Mouse (Mus musculus) thymus, adult 2 months (tissue): ENCODE data around the gene Rap1gap2. TPM values are rescaled to one million over a fixed set of nuclear protein-coding genes. Genes with fewer than 3 reads are reported as not detected.

Experiments used
- DNase-seq: peaks from one replicate; pipeline ENCODE4 v3.0.0; 2021
- H3K27ac ChIP-seq: fragments of 200-500 bp; 2 replicates; pipeline ENCODE4 v1.5.1; 2012; ENCODE audit warnings: low read length, control low read depth; ENCODE audit not compliant: control insufficient read depth, insufficient read depth
- H3K27me3 ChIP-seq: fragments of 200-500 bp; 2 replicates; pipeline ENCODE4 v1.6.1; 2012; ENCODE audit warnings: mild to moderate bottlenecking, low read length, moderate library complexity, mixed read lengths; ENCODE audit not compliant: control insufficient read depth, insufficient read depth
- H3K36me3 ChIP-seq: fragments of 200-500 bp; 2 replicates; pipeline ENCODE4 v1.6.1; 2012; ENCODE audit warnings: mild to moderate bottlenecking, low read length, moderate library complexity; ENCODE audit not compliant: control insufficient read depth, insufficient read depth
- H3K4me1 ChIP-seq: fragments of 200-500 bp; replicated peaks from 2 replicates; pipeline ENCODE4 v1.6.1; 2012; ENCODE audit warnings: low read length; ENCODE audit not compliant: control insufficient read depth, insufficient read depth
- H3K4me3 ChIP-seq: fragments of 200-500 bp; 2 replicates; pipeline ENCODE4 v1.5.1; 2012; ENCODE audit warnings: mild to moderate bottlenecking, low read length, control low read depth, moderate library complexity; ENCODE audit not compliant: control insufficient read depth, insufficient read depth
- CTCF ChIP-seq: fragments of 200-500 bp; IDR thresholded peaks from 2 replicates; pipeline ENCODE4 v1.5.1; 2012; ENCODE audit warnings: mild to moderate bottlenecking, control low read depth, low read length, moderate library complexity, borderline replicate concordance; ENCODE audit not compliant: control insufficient read depth, poor library complexity, insufficient read depth; ENCODE audit errors: extremely low read depth
- POLR2A ChIP-seq: fragments of 200-500 bp; IDR thresholded peaks from 2 replicates; pipeline ENCODE4 v1.6.1; 2012; ENCODE audit warnings: mild to moderate bottlenecking, low read length, control low read depth, moderate library complexity; ENCODE audit not compliant: control insufficient read depth, poor library complexity, insufficient read depth; ENCODE audit errors: extremely low read depth
- WGBS: fragments of 180-500 bp; shearing (Covaris S2); methylation state at CpG from one replicate; pipeline ENCODE4 v1.1.7; 2018; 5-methylcytosine and 5-hydroxymethylcytosine counted together
- polyA plus RNA-seq: library from polyadenylated mRNA; depleted of rRNA; stranded (reverse); fragments of >200 nt; gene quantifications from 2 replicates; pipeline ENCODE4 v1.2.3, GENCODE M21; 2012

Rap1gap2 gene
- polyA plus RNA-seq, 1 experiment, result 7.0 TPM

- Histone ChIP-seq H3K27ac (no peak overlapping the region), H3K4me1 (no peaks in the 10 kb centered on the region), H3K4me3 (no peak overlapping the region), H3K27me3 (no peaks in the 10 kb centered on the region), H3K36me3 (no peaks in the 10 kb centered on the region)
- 94% methylated on average over 5 of the region's 5 CpGs for WGBS
- DNase-seq, result no peak
- no peak for TF ChIP-seq CTCF
- TF ChIP-seq POLR2A, result no peak
Measured at GRCm38 (mm10) chr11:74479715-74480289, 130.9 kb downstream of the Rap1gap2 start.

- 94% methylated on average over 2 of the region's 2 CpGs for WGBS
- TF ChIP-seq CTCF (no peak), POLR2A (no peak)
- no peaks in the 10 kb centered on the region for H3K4me1 ChIP-seq
Measured at GRCm38 (mm10) chr11:74478877-74479276, 131.8 kb downstream of the Rap1gap2 start.

DNA sequence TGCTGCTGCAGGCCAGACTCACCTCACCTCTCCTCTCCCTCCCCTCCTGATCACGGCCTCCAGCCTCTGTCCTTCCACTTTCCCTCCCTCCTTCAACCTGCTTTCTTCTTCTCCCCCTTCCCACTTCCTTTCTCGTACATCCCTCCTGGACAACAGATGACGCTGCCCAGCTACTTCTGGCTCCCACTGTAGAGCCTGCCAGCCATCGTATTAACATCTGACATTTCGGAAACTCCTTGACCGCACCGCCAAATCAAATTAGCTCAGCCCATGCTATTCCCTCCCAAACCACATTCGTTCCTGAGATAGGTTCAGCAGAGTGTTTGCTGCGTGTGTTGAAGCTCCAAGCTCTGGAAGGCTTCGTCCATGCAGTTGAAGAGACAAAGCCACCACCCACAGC, 138.0 kb downstream of the Rap1gap2 start:
- Histone ChIP-seq H3K27me3 (no peaks in the 10 kb centered on the region), H3K4me3 (no peak overlapping the region), H3K4me1 (no peaks in the 10 kb centered on the region), H3K27ac (no peak overlapping the region), H3K36me3 (no peaks in the 10 kb centered on the region)
- TF ChIP-seq POLR2A (no peak), CTCF (no peak)
- 87% methylated on average over 10 of the region's 10 CpGs for WGBS
- no peak for DNase-seq

More at GRCm38 (mm10) chr11:74478877-74479276, 131.8 kb downstream of the Rap1gap2 start:
- H3K27ac ChIP-seq, result no peak overlapping the region
- no peak overlapping the region for H3K4me3 ChIP-seq
- DNase-seq, result no peak
- H3K36me3 ChIP-seq, result no peaks in the 10 kb centered on the region
- H3K27me3 ChIP-seq, result no peaks in the 10 kb centered on the region

DNA sequence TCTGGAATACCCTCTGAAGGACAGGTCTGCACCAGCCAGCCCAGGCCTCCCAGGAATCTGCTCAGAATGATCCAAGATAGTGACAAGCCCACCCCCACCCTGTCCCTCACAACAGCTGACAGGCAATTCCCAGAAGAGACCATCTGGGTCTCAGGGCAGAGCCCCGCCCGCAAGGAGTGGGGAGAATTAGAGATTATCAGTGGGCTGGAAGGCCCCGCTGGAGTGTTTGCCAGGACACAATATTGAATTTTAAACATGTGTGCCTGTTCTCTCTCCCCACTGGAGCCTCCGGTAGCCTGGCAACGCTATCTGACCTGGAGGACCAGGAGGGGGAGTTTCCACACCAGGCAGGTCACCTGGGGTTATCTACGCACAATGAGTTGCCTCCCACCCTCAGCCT, 142.5 kb downstream of the Rap1gap2 start:
- Histone ChIP-seq H3K27ac (no peak overlapping the region), H3K36me3 (no peaks in the 10 kb centered on the region), H3K27me3 (no peaks in the 10 kb centered on the region), H3K4me3 (no peak overlapping the region), H3K4me1 (no peaks in the 10 kb centered on the region)
- no peak for DNase-seq
- TF ChIP-seq CTCF (no peak), POLR2A (no peak)
- WGBS, result 97% methylated on average over 6 of the region's 6 CpGs

DNA sequence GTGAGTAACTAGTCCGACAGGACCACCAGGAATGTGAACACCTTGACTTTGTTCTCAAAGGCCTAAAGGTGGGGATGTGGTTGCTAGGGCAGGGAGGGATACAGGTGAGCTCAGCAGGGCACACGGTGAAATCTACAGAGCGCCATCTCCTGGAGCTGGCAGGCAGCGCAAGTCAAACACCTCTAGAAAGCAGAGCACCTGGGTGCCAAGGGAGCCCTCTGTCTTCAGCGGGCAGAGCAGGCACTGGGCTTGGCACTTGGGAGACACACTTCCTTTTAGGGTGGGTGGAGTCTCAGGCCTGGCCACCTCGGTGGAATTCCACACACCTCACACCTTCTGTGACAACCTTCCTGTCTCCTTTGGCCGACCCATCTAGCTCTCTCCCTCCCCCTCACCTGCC, 145.0 kb downstream of the Rap1gap2 start:
- TF ChIP-seq CTCF (no peak), POLR2A (no peak)
- no peaks in the 10 kb centered on the region for H3K4me1 ChIP-seq
- no peak overlapping the region for H3K27ac ChIP-seq
- WGBS, result 43% methylated on average over 7 of the region's 7 CpGs
- no peaks in the 10 kb centered on the region for H3K27me3 ChIP-seq
- H3K36me3 ChIP-seq, result no peaks in the 10 kb centered on the region
- H3K4me3 ChIP-seq, result no peak overlapping the region
- peak; percentile 14 for DNase-seq

DNA sequence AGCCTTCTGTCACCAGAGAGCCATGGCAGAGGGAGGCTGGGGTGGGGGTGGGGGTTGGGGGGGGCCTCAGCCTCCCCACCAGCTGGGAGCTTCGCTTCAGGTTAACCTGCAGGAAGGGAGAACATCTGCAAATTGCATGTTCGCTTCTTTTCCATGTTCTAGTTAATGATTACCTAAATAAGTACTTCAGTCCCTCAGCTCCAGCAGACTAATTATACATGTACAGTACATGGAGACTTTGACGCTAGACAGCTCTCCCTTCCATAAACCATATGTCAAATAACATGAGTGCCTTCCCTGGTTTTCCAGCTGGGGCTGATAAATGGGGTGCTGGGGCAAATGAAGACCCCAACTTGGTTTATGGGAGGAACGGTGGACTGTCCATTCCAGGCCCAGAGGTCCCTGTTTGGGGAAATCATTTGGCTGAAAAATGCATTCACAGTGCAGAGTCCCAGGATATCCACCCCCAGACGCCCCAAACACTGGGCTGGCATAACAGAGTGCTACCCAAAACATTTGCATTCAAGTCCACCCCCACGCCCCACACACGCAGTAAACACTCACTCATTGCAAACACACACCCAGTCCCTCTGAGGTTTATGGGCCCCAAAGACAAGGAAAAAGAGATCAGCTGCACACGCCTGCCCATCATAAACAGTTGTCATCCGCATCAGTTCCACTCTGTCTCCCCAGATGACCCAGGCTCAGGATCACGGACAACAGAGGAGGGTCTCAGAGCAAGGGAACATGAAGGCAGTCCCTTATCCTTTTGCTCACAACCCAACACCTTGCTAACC, 146.3 kb downstream of the Rap1gap2 start:
- Histone ChIP-seq H3K36me3 (no peaks in the 10 kb centered on the region), H3K4me1 (no peaks in the 10 kb centered on the region), H3K4me3 (no peak overlapping the region), H3K27ac (no peak overlapping the region), H3K27me3 (no peaks in the 10 kb centered on the region)
- no peak for DNase-seq
- 87% methylated on average over 10 of the region's 10 CpGs for WGBS
- TF ChIP-seq CTCF (no peak), POLR2A (no peak)

DNA sequence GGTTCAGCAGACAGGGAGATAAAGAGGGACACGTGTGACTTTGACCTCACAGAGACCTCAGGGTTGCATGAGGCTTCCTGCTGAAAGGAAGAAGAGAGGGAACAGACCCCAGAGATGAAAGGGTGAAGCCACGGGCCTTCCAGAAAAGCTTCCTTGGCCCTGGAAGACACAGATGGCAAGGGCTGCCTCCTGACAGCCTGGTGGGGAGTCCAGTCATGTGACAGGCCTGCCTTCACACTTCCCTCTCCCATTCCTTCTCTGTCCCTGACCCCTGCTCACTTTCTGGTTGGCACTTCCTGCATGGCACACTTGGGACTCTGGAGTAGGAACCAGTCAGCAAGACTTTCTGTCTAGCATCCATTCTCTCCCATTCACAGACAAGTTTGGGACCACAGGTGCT, 148.1 kb downstream of the Rap1gap2 start:
- Histone ChIP-seq H3K27ac (no peak overlapping the region), H3K27me3 (no peaks in the 10 kb centered on the region), H3K4me3 (no peak overlapping the region), H3K4me1 (no peaks in the 10 kb centered on the region), H3K36me3 (no peaks in the 10 kb centered on the region)
- TF ChIP-seq CTCF (no peak), POLR2A (no peak)
- no peak for DNase-seq
- WGBS, result 23% methylated on average over 2 of the region's 2 CpGs
